Mouse (Mus musculus) stomach, embryonic 15.5 days (tissue): ENCODE data around the gene Hist1h3a. TPM values are rescaled to one million over a fixed set of nuclear protein-coding genes. Genes with fewer than 3 reads are reported as not detected.
"Not testable (repeated sequence)": the region's sequence is repeated elsewhere in the genome, so short reads cannot be mapped to it uniquely, and the experiment has no call there.

Source experiments
- ATAC-seq: fragments of 200-750 bp; cut with Nextera tagmentation; 2 replicates; pipeline ENCODE4 v1.8.0; 2017; ENCODE audit warnings: low read depth, moderate number of reproducible peaks, moderate TSS enrichment; ENCODE audit not compliant: insufficient read depth, low FRiP score
- H3K27ac ChIP-seq: fragments of 300-500 bp; sonication (generic); 2 replicates; pipeline ENCODE4 v1.5.1; 2015; ENCODE audit warnings: mild to moderate bottlenecking, inconsistent platforms
- H3K27me3 ChIP-seq: fragments of 300-500 bp; sonication (generic); replicated peaks from 2 replicates; pipeline ENCODE4 v1.6.1; 2015; ENCODE audit warnings: inconsistent platforms
- H3K36me3 ChIP-seq: fragments of 300-500 bp; sonication (generic); 2 replicates; pipeline ENCODE4 v1.6.1; 2015; ENCODE audit warnings: inconsistent platforms
- H3K4me1 ChIP-seq: fragments of 300-500 bp; sonication (generic); 2 replicates; pipeline ENCODE4 v1.6.1; 2015; ENCODE audit warnings: inconsistent platforms
- H3K4me2 ChIP-seq: fragments of 300-500 bp; sonication (generic); 2 replicates; pipeline ENCODE4 v1.6.1; 2015; ENCODE audit warnings: mild to moderate bottlenecking, inconsistent platforms
- H3K4me3 ChIP-seq: fragments of 300-500 bp; sonication (generic); replicated peaks from 2 replicates; pipeline ENCODE4 v1.5.1; 2015; ENCODE audit warnings: inconsistent platforms
- H3K9ac ChIP-seq: fragments of 300-500 bp; sonication (generic); 2 replicates; pipeline ENCODE4 v1.6.1; 2015; ENCODE audit warnings: inconsistent platforms
- H3K9me3 ChIP-seq: fragments of 300-500 bp; sonication (generic); 2 replicates; pipeline ENCODE4 v1.6.1; 2016; ENCODE audit warnings: inconsistent platforms
- WGBS: fragments of 180-500 bp; shearing (Covaris S2); methylation state at CpG from one replicate; pipeline ENCODE4 v1.1.7; 2015; 5-methylcytosine and 5-hydroxymethylcytosine counted together
- polyA plus RNA-seq: library from polyadenylated mRNA; unstranded; fragments of >200 nt; fragmentation: Nextera tagmentation; extraction: Ambion mirVana; gene quantifications from 2 replicates; pipeline ENCODE4 v1.2.1, GENCODE M21; 2015

Hist1h3a gene
- polyA plus RNA-seq, result 4.8 and 6.9 TPM in 2 replicates

DNA sequence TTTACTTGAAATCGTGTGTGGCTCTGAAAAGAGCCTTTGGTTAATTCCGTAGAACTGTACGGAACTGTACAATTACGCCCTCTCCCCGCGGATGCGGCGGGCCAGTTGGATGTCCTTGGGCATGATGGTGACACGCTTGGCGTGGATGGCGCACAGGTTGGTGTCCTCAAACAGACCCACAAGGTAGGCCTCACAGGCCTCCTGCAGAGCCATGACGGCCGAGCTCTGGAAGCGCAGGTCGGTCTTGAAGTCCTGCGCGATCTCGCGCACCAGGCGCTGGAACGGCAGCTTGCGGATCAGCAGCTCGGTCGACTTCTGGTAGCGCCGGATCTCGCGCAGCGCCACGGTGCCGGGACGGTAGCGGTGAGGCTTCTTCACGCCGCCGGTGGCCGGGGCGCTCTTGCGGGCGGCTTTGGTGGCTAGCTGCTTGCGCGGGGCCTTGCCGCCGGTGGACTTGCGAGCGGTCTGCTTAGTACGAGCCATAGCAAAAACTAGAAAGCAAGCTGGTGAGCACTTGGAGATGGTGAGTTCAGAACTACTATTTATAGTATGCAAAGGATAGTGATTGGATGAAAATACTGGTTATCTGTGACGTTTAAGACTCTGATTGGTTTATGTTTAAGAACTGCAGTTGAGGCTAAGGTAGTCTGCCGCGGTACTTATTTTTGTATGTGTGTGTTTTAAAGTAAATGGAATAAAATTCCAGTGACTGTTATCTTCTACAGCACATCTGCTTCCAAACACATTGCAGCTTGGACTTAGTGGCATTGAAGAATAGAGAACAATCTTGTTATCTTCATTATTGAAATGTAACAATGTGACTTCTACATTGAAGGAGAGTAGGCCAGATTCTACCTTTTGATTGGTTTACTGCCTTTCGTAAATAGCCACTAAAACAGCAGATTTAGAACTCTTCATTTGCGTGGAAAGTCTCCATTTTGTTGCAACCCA lies at the start of gene Hist1h3a:
Gene Hist1h3a, minus strand, starts transcription at position 516 of the 951 bp plus-strand sequence.
- H3K4me3 ChIP-seq, result peak within 1 kb of the TSS; percentile 55
- peak; percentile 68 for ATAC-seq
- under 1% methylated on average over 31 of the region's 52 CpGs for WGBS
- H3K4me2 ChIP-seq, result peak within 1 kb of the TSS; percentile 89
- H3K36me3 ChIP-seq, H3K9me3 ChIP-seq, H3K27me3 ChIP-seq: not testable (repeated sequence)
- H3K4me1 ChIP-seq, result peaks cover 18% of the 10 kb centered on the region
- peak within 1 kb of the TSS; percentile 92 for H3K27ac ChIP-seq
- H3K9ac ChIP-seq, result peak within 1 kb of the TSS; percentile 45; the same call in 1 of the 2 replicates

DNA sequence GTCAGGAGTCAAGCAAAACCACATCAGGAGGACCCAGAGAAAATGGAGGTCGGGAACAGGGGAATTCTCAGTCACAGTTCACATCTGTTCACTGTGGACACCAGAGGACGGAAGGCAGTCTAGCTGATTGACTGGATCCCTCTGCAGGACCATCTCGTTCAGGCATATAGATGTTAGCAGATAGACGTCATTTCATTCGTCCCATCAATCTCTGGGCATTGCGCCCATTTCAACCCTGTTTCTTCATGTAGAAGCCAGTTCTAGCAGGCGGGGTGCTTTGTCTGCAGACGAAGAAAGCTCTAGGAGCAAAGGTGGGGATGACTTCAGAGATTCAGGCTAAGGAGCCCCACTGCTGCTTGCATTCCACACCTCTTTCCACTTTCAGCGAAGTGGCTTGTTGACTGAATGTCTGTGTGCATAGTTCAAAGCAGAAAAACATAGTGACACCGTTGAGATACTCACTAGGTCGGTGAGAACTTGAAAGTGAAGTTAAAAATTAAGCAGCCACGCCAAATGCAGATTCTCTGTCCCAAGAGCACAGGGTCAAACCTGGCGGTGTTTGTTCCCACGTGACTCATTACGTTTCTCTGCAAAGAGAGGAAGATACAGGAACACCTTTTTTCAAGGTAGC lies 44.4 kb upstream of the Hist1h3a start, which contains the start of gene Slc17a2:
Gene Slc17a2, plus strand, starts transcription at position 572 of the 631 bp plus-strand sequence.
- H3K4me2 ChIP-seq, result no peak within 1 kb of the TSS
- H3K9me3 ChIP-seq, result no peaks in the 10 kb centered on the region
- whole genome bisulfite sequencing, result 65% methylated on average over 15 of the region's 15 CpGs
- no peaks in the 10 kb centered on the region for H3K4me1 ChIP-seq
- ATAC-seq, result no peak
- no peak within 1 kb of the TSS for H3K4me3 ChIP-seq
- no peaks in the 10 kb centered on the region for H3K36me3 ChIP-seq
- H3K9ac ChIP-seq, result no peak within 1 kb of the TSS
- H3K27ac ChIP-seq, result no peak within 1 kb of the TSS
- no peaks in the 10 kb centered on the region for H3K27me3 ChIP-seq

DNA sequence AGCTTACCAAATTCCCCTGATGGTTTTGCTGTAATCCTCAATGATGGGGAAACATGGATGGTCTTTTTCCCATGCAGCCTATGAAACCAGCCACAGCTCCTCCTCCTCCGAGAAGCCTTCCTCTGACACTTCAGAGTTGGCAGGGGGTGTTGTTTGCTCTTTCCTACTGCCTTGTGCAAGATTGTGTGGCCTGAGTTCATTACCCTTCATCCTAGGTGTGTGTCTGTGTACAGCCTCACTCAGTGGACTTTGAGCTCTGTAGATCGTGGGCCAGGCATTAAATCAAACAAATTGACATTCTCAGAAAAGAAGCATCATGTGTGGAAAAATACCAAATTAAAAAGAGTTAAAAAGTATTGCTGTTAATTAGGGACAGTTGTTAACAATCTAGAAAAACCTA lies 42.3 kb upstream of the Hist1h3a start:
- H3K36me3 ChIP-seq, result no peaks in the 10 kb centered on the region
- H3K9me3 ChIP-seq, result no peaks in the 10 kb centered on the region
- no peaks in the 10 kb centered on the region for H3K27me3 ChIP-seq
- no peaks in the 10 kb centered on the region for H3K4me1 ChIP-seq
- no peak overlapping the region for H3K4me3 ChIP-seq
- 60% methylated on average over 2 of the region's 2 CpGs for WGBS
- H3K9ac ChIP-seq, result no peak overlapping the region
- H3K4me2 ChIP-seq, result no peak overlapping the region
- no peak overlapping the region for H3K27ac ChIP-seq
- no peak for ATAC-seq

DNA sequence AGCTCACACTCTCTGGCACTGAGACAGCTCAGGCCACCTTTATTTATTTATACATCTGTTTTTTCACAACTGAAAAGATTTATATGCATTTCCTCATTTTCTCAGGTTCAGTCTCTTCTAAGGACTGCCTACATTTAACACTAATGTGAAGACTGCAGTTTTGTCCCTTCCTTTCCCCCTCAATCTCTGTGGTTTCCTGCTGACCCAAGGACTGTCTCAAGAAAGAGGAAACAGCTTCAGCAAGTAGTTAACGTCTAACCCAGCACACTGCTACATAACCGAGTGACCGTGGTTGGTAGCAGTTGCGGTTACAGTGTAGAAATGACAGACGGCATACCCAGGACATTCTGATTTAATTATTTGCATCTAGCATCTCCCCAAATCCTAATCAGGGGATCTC lies 37.2 kb upstream of the Hist1h3a start:
- H3K36me3 ChIP-seq, result no peaks in the 10 kb centered on the region
- ATAC-seq, result no peak
- H3K4me2 ChIP-seq, result no peak overlapping the region
- no peak overlapping the region for H3K27ac ChIP-seq
- no peak overlapping the region for H3K9ac ChIP-seq
- H3K4me1 ChIP-seq, result no peaks in the 10 kb centered on the region
- H3K4me3 ChIP-seq, result no peak overlapping the region
- no peaks in the 10 kb centered on the region for H3K9me3 ChIP-seq
- no peaks in the 10 kb centered on the region for H3K27me3 ChIP-seq
- WGBS, result 71% methylated on average over 5 of the region's 5 CpGs

DNA sequence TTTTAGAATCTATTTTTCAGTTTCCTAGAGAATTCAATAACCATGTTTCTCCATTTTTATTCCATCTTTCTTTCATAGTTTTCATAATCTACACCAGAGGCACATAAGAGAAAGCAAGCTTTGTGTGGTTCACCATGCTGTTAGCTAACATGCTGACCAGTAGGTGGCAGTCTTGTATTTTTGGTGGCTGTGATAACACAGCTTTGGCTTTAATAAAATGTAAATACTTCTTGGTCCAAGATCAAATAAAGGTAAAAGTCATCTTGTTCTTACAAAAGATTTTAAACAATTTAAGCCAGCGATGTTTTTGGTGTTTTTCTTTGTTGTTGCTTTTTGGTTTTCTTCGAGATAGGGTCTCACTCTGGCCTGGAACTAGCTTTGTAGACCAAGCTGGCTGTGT lies 30.3 kb upstream of the Hist1h3a start:
- H3K4me2 ChIP-seq, result no peak overlapping the region
- 43% methylated on average over 2 of the region's 2 CpGs for WGBS
- H3K9me3 ChIP-seq, result no peaks in the 10 kb centered on the region
- no peaks in the 10 kb centered on the region for H3K4me1 ChIP-seq
- no peak overlapping the region for H3K4me3 ChIP-seq
- H3K27me3 ChIP-seq, result no peaks in the 10 kb centered on the region
- no peaks in the 10 kb centered on the region for H3K36me3 ChIP-seq
- ATAC-seq, result no peak
- H3K27ac ChIP-seq, result no peak overlapping the region
- no peak overlapping the region for H3K9ac ChIP-seq

DNA sequence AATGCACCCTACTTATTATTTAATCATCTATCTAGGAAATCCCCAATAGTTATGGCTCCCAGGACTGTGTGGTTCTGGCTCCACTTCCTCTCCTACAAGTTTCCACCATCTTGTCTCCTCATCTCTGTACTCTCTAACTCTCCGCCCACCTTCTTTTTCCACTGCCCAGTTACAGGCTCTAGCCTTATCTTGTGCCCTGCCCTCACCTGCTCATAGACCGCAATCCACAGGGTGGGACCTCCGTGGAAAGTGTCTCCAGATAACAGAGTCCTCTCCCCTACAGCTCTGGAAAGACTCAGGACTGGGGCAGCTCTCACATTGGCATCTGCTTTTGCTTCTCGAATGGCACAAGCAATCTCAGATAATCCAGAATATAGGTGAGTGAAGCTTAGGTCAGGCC lies 16.8 kb upstream of the Hist1h3a start:
- no peak overlapping the region for H3K9ac ChIP-seq
- H3K36me3 ChIP-seq, result no peaks in the 10 kb centered on the region
- H3K4me3 ChIP-seq, result no peak overlapping the region
- H3K4me2 ChIP-seq, result no peak overlapping the region
- WGBS, result 77% methylated on average over 4 of the region's 4 CpGs
- H3K9me3 ChIP-seq, result no peaks in the 10 kb centered on the region
- ATAC-seq, result no peak
- no peaks in the 10 kb centered on the region for H3K4me1 ChIP-seq
- H3K27ac ChIP-seq, result no peak overlapping the region
- no peaks in the 10 kb centered on the region for H3K27me3 ChIP-seq

DNA sequence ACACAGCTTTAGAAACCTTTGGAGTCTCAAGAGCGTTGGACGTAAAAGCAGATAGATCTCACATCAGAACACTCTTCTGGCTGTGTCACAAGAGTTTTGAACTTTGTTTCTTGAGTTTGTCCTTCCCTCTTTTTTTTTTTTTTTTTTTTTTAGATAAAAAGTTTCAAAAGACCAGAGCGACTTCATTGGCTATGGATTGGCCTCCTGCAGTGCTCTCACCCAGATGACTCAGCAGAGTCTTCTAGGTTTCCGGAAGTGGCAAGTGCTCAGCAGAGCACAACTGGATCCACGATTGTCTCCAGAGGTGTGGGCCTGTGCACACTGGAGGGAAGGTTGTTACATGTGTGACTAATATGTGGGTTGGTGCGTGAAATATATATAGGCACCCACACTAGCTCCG lies 16.2 kb upstream of the Hist1h3a start:
- Histone ChIP-seq H3K9ac (no peak overlapping the region), H3K4me2 (no peak overlapping the region), H3K27ac (no peak overlapping the region), H3K36me3 (no peaks in the 10 kb centered on the region), H3K4me3 (no peak overlapping the region), H3K9me3 (no peaks in the 10 kb centered on the region), H3K4me1 (no peaks in the 10 kb centered on the region), H3K27me3 (no peaks in the 10 kb centered on the region)
- no peak for ATAC-seq
- 89% methylated on average over 7 of the region's 7 CpGs for WGBS

DNA sequence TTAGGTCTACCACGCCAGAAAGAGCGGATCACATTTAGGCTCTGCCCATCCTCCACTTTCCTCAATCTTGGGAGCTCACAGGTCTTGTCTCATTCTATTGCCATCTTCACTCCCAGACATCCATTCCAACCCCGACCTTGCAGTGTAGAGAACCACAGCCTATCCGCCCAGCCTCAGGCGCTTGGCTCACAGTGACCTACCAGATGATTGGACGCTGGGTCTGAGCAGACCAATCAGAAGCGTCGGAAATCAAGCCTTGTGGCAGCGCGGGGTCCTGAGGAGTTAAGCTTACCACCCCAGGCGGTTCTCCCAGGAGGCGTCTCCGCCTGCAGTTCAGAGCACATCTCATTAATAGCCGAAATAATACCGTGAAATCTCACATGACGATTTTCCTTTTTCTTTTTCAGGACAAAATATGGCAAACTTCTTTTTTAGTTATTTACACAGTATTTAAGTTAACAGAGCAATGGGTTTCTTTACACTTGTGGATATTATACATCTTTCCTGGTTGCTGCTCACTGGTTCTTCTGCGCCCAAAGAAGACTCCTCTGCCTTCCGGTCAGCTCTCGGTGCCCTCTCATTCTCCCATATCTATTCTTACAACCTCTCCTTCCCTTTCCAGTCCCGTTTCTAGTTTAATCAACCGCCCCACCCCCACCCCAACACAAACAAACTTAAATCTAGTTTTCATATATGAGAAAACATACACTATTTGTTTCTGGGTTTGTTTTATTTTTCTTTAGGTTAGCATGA lies 10.6 kb upstream of the Hist1h3a start:
- H3K4me3 ChIP-seq, result no peak overlapping the region
- H3K27ac ChIP-seq, result no peak overlapping the region
- peak; percentile 92 for ATAC-seq
- 19% methylated on average over 21 of the region's 21 CpGs for WGBS
- H3K9ac ChIP-seq, result no peak overlapping the region
- H3K27me3 ChIP-seq, result no peaks in the 10 kb centered on the region
- no peaks in the 10 kb centered on the region for H3K36me3 ChIP-seq
- H3K4me1 ChIP-seq, result 0 out of 2 replicates have a peak, but pooled peaks cover 6% of the 10 kb centered on the region
- H3K9me3 ChIP-seq, result no peaks in the 10 kb centered on the region
- H3K4me2 ChIP-seq, result peak overlapping the region; percentile 44

DNA sequence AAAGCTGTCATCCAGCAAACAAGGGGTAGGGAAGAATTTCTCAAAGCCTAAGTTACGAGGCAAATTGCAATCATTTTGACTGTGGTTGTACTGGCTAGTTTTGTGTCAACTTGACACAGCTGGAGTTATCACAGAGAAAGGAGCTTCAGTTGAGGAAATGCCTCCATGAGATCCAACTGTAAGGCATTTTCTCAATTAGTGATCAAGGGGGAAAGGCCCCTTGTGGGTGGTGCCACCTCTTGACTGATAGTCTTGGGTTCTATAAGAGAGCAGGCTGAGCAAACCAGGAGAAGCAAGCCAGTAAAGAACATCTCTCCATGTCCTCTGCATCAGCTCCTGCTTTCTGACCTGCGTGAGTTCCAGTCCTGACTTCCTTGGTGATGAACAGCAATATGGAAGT lies 7.4 kb upstream of the Hist1h3a start, which contains the start of gene Trim38:
Gene Trim38, plus strand, starts transcription at position 301 of the 400 bp plus-strand sequence.
- not testable (repeated sequence) for H3K4me3 ChIP-seq, H3K9ac ChIP-seq, H3K27me3 ChIP-seq, H3K9me3 ChIP-seq, H3K36me3 ChIP-seq, ATAC-seq, H3K4me2 ChIP-seq, H3K27ac ChIP-seq, H3K4me1 ChIP-seq
- 78% methylated on average over 2 of the region's 2 CpGs for WGBS

DNA sequence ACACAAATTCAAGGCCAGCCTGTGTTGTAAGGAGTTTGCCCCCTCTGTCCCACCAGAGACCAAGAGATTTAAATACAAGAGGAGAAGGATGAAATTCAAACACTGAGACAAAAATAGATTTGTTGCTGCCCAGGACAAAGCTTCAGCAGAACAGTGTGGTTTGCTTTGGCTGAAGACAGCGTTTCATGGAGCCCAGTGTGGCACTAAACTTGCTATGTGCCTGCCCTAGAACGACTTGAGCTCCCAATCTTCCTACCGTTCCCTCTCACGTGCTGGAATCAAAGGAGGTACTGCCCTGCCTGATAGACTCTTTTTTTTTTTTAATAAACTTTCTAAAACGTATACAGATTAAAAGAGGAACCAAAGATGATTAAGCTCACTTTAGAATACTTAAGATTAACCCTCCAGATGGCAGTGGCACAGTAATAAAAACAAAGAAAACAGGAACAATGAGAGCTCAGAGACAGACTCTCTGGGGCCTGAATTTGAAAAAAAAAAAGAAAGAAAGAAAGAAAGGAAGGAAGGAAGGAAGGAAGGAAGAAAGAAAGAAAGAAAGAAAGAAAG lies 6.7 kb upstream of the Hist1h3a start:
- Histone ChIP-seq H3K4me1 (peaks cover 12% of the 10 kb centered on the region), H3K9me3 (no peaks in the 10 kb centered on the region), H3K4me2 (no peak overlapping the region), H3K27me3 (no peaks in the 10 kb centered on the region), H3K36me3 (no peaks in the 10 kb centered on the region), H3K4me3 (no peak overlapping the region), H3K27ac (no peak overlapping the region), H3K9ac (no peak overlapping the region)
- WGBS, result 54% methylated on average over 5 of the region's 5 CpGs
- no peak for ATAC-seq

DNA sequence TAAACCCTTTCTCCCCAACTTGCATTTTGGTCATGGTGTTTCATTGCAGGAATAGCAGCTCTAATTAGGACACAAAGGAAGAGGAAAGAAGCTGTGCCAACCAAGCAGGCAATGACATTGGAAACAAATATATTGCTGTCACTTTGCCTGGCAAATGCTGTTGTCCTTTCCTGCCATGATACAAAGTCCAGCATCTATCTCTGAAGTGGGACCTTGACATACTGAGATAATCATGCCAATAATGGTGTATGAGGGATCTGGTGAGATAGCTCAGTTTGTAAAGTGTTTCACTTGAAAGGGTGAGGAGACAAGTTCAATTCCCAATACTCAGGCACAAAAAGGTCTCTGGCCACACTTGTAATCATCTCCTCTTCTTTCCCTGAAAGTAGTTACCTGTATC lies 4.6 kb upstream of the Hist1h3a start:
- no peak overlapping the region for H3K4me2 ChIP-seq
- H3K9me3 ChIP-seq, result no peaks in the 10 kb centered on the region
- no peaks in the 10 kb centered on the region for H3K36me3 ChIP-seq
- H3K4me3 ChIP-seq, result no peak overlapping the region
- H3K27ac ChIP-seq, result no peak overlapping the region
- H3K4me1 ChIP-seq, result peaks cover 9% of the 10 kb centered on the region
- no peak for ATAC-seq
- H3K9ac ChIP-seq, result no peak overlapping the region
- no peaks in the 10 kb centered on the region for H3K27me3 ChIP-seq
